Mouse (Mus musculus) skeletal muscle tissue, adult 2 months (tissue): ENCODE data around the gene Mest.

Source experiments
- DNase-seq: peaks from one replicate; pipeline ENCODE4 v3.0.0-alpha.2; 2012; ENCODE audit warnings: low read depth, low spot score

The Mest gene

GRCm38 (mm10) chr6:30738464-30739006 lies 15.2 kb downstream of the Mest start:
- DNase-seq: no peak

- DNase-seq: no peak
Observed at GRCm38 (mm10) chr6:30739177-30739747, 15.9 kb downstream of the Mest start.

- DNase-seq: no peak
Observed at GRCm38 (mm10) chr6:30744846-30745245, 21.5 kb downstream of the Mest start.

- DNase-seq: no peak
Observed at GRCm38 (mm10) chr6:30745591-30745990, 22.2 kb downstream of the Mest start.

- no peak for DNase-seq
Observed at GRCm38 (mm10) chr6:30747631-30748357, 24.4 kb downstream of the Mest start.

DNA sequence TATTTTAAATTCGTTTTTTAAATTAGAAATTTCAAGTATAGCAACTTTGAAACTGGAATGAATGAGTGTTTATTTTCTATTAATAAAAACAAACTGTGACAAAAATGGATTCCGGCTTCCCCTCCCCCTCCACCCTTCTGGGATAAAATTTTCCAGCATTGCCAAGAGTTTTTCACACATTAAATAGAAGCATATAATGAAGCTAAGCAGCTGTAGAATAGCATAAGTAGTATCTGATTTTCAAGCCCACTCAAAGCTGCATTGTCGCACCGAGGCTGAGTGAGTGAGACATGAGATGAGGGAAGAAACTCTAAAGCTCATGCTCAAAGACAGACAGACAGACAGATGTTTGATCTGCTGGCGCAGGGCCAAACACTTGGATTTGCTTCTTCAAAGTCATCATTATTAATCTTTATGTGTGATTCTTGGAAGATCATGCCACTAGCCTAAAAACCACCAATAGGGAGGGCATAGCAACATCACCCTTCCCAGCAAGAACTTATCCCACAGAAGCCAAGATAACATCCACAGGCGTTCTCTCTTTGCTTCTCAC lies 25.1 kb downstream of the Mest start:
- DNase-seq: no peak

GRCm38 (mm10) chr6:30749042-30749689 lies 25.8 kb downstream of the Mest start:
- DNase-seq: no peak

DNA sequence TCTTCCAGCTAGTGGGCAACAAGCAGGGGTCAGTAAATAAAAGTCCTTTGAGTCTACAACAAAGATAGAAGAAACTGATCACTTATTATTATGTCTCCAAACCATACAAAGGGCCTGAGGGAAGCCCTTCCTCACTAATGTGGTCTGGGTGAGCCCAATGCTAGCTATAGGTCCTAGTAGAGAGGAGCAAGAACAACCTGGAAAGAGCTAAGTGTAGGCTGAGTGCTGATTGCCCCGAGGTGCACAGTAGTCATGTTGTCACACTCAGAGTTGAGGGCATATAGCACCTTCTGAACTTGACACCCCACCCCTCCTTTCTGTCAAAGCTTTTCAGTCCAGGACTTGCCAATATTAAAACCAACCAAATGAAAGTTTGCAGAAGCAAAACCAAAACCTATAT lies 26.5 kb downstream of the Mest start:
- DNase-seq: no peak

DNA sequence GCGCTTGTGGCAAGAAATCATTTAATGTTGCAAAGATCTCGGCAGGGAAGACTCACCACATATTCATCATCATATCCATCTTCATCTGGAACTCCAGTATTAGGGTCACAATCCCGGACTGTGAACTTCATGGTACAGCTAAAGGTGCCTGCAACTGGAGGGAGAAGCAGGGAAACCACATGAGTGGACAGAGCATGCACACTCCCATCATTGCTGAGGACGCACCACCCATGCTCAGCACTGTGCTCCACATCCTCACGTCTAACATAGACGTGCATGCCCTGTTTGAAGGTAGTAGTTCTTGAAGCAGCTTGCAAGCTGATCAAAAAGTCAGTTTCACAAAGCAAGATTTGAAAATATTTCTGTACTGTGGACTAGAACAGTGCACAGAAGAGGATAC lies 27.1 kb downstream of the Mest start:
- DNase-seq: no peak

GRCm38 (mm10) chr6:30751209-30751608 lies 27.9 kb downstream of the Mest start:
- no peak for DNase-seq
